Mouse (Mus musculus) stomach, postnatal 0 days (tissue): ENCODE results near the gene 1110017D15Rik. TPM values are rescaled to one million over a fixed set of nuclear protein-coding genes. Genes with fewer than 3 reads are reported as not detected.
A peak's percentile ranks its signal among the peaks of the same experiment; 100 is the strongest.

Source experiments
- ATAC-seq: fragments of 200-750 bp; cut with Nextera tagmentation; 2 replicates; pipeline ENCODE4 v1.8.0; 2017; ENCODE audit not compliant: low FRiP score, low TSS enrichment
- DNase-seq: peaks from one replicate; pipeline ENCODE4 v3.0.0-alpha.2; 2016; ENCODE audit warnings: low spot score
- H3K27ac ChIP-seq: fragments of 300-500 bp; sonication (generic); replicated peaks from 2 replicates; pipeline ENCODE4 v1.5.1; 2014; ENCODE audit warnings: mild to moderate bottlenecking, control low read depth
- H3K27me3 ChIP-seq: fragments of 300-500 bp; sonication (generic); 2 replicates; pipeline ENCODE4 v1.6.1; 2014; ENCODE audit warnings: low read length; ENCODE audit not compliant: control insufficient read depth, insufficient read depth
- H3K36me3 ChIP-seq: fragments of 300-500 bp; sonication (generic); 2 replicates; pipeline ENCODE4 v1.6.1; 2014; ENCODE audit warnings: low read length, mixed read lengths; ENCODE audit not compliant: control insufficient read depth, insufficient read depth
- H3K4me1 ChIP-seq: fragments of 300-500 bp; sonication (generic); replicated peaks from 2 replicates; pipeline ENCODE4 v1.6.1; 2014; ENCODE audit warnings: antibody characterized with exemption; ENCODE audit not compliant: control insufficient read depth, insufficient read depth
- H3K4me2 ChIP-seq: fragments of 300-500 bp; sonication (generic); replicated peaks from 2 replicates; pipeline ENCODE4 v1.6.1; 2014; ENCODE audit warnings: low read depth, mild to moderate bottlenecking, control low read depth, moderate library complexity
- H3K4me3 ChIP-seq: fragments of 300-500 bp; sonication (generic); 2 replicates; pipeline ENCODE4 v1.5.1; 2014; ENCODE audit warnings: low read depth, low read length, control low read depth
- H3K9ac ChIP-seq: fragments of 300-500 bp; sonication (generic); 2 replicates; pipeline ENCODE4 v1.6.1; 2014; ENCODE audit warnings: mild to moderate bottlenecking, low read length, control low read depth, mixed read lengths
- H3K9me3 ChIP-seq: fragments of 300-500 bp; sonication (generic); 2 replicates; pipeline ENCODE4 v1.6.1; 2016; ENCODE audit warnings: low read length; ENCODE audit not compliant: control insufficient read depth
- CTCF ChIP-seq: IDR thresholded peaks from 2 replicates; pipeline ENCODE4 v1.5.1; 2016; ENCODE audit warnings: antibody characterized with exemption, low read depth, mild to moderate bottlenecking, moderate library complexity
- EP300 ChIP-seq: optimal IDR thresholded peaks from 2 replicates; pipeline ENCODE3; 2016; ENCODE audit warnings: antibody characterized with exemption
- WGBS: fragments of 180-500 bp; shearing (Covaris S2); extraction: QIAGEN DNeasy Blood & Tissue Kit; methylation state at CpG from one replicate; pipeline ENCODE4 v1.1.7; 2014; 5-methylcytosine and 5-hydroxymethylcytosine counted together
- polyA plus RNA-seq: library from polyadenylated mRNA; unstranded; fragments of >200 nt; fragmentation: Nextera tagmentation; extraction: Ambion mirVana; gene quantifications from 2 replicates; pipeline ENCODE4 v1.2.1, GENCODE M21; 2015

Gene 1110017D15Rik
- polyA plus RNA-seq, 1 experiment from 2014 or later: 0.53 TPM

DNA sequence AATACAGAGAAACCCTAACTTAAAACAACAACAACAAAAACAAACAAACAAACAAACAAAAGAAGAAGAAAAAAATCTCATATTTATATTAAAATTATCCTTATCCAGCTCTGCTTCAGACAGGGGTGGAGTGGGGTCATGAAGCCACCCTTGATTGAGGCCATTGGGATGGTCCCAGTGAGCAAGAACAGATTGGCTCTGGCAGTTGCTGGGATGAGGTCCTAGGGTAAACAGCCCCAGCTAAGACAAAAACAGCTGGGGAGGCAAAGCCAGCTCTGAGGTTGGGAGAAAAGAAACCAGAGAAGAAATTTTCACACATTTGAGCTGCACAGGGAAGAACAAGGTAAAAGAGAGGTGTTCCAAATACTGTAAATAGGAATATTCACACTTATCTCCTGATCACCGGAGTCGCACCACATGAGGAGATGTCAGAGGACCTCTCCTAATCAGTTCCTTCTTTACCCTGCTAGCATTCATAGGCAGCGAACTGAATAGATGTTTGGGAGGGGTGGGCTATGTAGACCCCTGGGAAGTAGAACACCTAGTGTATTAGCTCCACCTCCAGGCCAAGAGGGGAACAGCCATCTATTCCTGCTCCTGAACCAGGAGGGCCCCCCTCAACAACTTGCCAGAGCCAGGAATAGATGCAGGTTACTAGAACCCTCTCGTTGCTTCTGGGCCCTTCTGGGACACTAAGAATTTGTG is 38.2 kb downstream of the 1110017D15Rik start:
- no peak overlapping the region for H3K9ac ChIP-seq
- H3K4me1 ChIP-seq: peaks cover 7% of the 10 kb centered on the region; the same call in 1 of the 2 replicates
- 61% methylated on average over 4 of the region's 4 CpGs for WGBS
- H3K36me3 ChIP-seq: no peaks in the 10 kb centered on the region
- no peak overlapping the region for H3K4me2 ChIP-seq
- peak overlapping the region; percentile 75 for H3K27ac ChIP-seq
- H3K4me3 ChIP-seq: no peak overlapping the region
- H3K9me3 ChIP-seq: no peaks in the 10 kb centered on the region
- ATAC-seq (no peak), DNase-seq (no peak)
- TF ChIP-seq CTCF (peak; percentile 42), EP300 (no peak)
- no peaks in the 10 kb centered on the region for H3K27me3 ChIP-seq

DNA sequence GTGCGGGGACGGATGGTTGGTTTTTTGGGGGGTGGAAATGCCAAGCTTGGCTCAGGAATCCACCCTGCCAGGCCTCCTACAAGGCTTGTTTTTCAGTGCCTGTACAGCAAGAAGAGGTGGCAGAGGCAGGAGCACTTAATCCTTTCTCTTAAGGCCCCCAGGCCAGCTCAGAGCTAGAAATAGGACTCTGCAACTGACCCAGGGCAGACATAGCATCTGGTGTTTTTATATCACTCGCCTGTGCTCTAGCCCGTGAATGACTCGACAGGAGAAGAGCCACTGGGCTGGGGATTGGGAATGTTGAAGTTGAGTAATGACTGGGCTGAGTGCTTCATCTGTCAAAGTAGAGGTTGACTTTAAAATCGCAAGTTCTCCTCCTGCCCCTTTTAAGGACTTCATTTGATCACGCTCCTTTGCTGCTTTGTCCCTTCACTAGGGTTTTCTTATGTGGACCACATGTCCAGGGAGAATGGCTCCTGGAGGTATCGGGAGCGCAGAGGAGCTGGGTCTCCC is 39.4 kb downstream of the 1110017D15Rik start:
- no peaks in the 10 kb centered on the region for H3K9me3 ChIP-seq
- no peaks in the 10 kb centered on the region for H3K27me3 ChIP-seq
- no peak overlapping the region for H3K4me2 ChIP-seq
- 78% methylated on average over 9 of the region's 9 CpGs for WGBS
- no peak overlapping the region for H3K4me3 ChIP-seq
- H3K9ac ChIP-seq: no peak overlapping the region
- TF ChIP-seq CTCF (no peak), EP300 (no peak)
- no peaks in the 10 kb centered on the region for H3K36me3 ChIP-seq
- DNase-seq (no peak), ATAC-seq (no peak)
- no peak overlapping the region for H3K27ac ChIP-seq
- peaks cover 7% of the 10 kb centered on the region; the same call in 1 of the 2 replicates for H3K4me1 ChIP-seq

DNA sequence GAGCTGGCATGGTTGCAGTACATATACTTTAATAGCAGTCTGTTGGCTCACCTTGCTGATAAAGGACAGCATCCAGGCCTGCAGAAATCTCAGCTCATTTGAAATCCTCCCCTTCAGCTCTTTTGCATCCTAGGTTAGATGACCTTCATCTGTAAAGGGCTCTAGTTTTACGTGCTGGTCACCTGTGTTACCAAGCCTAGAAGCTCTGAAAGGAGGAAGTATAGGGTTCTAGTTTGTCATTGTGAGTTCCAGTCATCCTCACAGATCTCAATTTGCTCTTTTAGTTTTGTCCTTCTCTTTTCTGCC is 45.8 kb downstream of the 1110017D15Rik start:
- DNase-seq (no peak), ATAC-seq (no peak)
- Histone ChIP-seq H3K36me3 (no peaks in the 10 kb centered on the region), H3K9me3 (no peaks in the 10 kb centered on the region), H3K4me2 (no peak overlapping the region), H3K4me3 (no peak overlapping the region), H3K27me3 (no peaks in the 10 kb centered on the region), H3K4me1 (no peaks in the 10 kb centered on the region), H3K27ac (no peak overlapping the region), H3K9ac (no peak overlapping the region)
- no peak for TF ChIP-seq CTCF
- TF ChIP-seq EP300: no peak
- WGBS: 83% methylated on average over 1 of the region's 1 CpGs

DNA sequence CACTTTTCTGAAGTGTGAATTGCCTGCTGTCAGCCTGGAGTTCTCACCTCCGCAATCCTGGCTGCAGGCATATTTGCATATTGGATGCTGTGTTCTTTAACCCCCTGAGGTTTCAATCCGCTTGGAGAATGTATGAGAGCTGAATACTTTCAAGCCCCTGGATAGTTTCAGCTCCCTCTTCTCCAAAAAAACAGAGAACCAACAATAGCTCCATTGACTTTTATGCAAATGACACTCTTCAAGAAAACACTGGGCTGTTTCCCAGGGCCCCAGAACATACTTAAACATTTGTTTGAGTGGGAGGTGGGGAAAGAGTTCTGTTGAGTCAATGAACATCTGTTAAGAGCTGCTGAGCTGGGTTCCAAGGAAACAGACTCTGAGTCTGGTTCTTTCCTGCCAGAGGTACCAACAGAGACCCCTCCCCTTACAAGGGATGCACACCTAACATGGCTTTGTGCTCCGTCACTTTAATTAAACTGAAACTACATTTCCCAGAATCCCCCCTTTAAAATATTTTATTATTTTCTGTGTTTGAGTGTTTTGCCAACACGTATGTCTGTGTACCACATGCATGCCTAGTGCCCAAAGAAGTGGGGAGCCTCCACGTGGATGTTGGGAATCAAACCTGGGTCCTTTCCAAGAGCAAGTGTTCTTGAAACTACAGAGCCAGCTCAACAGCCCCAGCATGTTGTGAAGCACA is 46.3 kb downstream of the 1110017D15Rik start:
- Histone ChIP-seq H3K4me1 (no peaks in the 10 kb centered on the region), H3K9me3 (no peaks in the 10 kb centered on the region), H3K36me3 (no peaks in the 10 kb centered on the region), H3K27ac (no peak overlapping the region), H3K4me2 (no peak overlapping the region), H3K27me3 (no peaks in the 10 kb centered on the region), H3K9ac (no peak overlapping the region), H3K4me3 (no peak overlapping the region)
- DNase-seq: no peak
- WGBS: 54% methylated on average over 5 of the region's 5 CpGs
- TF ChIP-seq CTCF: no peak
- TF ChIP-seq EP300: no peak
- ATAC-seq: no peak; the same call in 1 of the 2 replicates

DNA sequence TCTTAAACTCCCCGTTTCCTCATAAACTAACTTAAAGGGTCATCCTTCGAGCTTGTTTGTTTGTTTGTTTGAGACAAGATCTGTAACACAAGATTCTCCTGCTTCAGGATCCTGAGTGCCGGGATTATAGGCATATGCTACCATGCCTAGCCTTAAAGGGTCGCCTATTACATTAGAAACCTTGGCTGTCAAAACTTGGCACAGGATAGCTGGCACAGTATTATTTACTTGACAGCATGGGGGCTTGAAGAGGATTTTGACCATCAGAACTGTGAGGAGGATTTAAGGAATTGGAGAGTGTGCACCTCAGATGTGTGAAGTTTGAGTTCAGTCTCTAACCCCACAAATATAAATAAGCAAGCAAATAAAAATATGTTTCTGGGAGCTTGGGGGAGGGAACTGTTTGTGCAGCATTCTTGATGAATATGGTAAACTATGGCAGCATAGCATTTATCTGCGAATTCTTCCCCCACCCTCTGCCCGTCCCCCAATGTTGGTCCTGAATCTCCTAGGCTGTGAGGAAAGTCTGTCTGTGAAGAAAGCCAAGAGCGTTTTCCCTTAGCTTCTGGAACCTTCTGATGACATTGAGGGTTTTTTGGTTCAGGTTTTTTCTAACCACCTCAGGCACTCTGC is 47.0 kb downstream of the 1110017D15Rik start:
- DNase-seq (no peak), ATAC-seq (no peak)
- Histone ChIP-seq H3K4me1 (no peaks in the 10 kb centered on the region), H3K4me3 (no peak overlapping the region), H3K27ac (no peak overlapping the region), H3K4me2 (no peak overlapping the region), H3K9me3 (no peaks in the 10 kb centered on the region), H3K9ac (no peak overlapping the region), H3K36me3 (no peaks in the 10 kb centered on the region), H3K27me3 (no peaks in the 10 kb centered on the region)
- TF ChIP-seq CTCF (no peak), EP300 (no peak)
- WGBS: 61% methylated on average over 7 of the region's 7 CpGs
